In the genomic region with DNA sequence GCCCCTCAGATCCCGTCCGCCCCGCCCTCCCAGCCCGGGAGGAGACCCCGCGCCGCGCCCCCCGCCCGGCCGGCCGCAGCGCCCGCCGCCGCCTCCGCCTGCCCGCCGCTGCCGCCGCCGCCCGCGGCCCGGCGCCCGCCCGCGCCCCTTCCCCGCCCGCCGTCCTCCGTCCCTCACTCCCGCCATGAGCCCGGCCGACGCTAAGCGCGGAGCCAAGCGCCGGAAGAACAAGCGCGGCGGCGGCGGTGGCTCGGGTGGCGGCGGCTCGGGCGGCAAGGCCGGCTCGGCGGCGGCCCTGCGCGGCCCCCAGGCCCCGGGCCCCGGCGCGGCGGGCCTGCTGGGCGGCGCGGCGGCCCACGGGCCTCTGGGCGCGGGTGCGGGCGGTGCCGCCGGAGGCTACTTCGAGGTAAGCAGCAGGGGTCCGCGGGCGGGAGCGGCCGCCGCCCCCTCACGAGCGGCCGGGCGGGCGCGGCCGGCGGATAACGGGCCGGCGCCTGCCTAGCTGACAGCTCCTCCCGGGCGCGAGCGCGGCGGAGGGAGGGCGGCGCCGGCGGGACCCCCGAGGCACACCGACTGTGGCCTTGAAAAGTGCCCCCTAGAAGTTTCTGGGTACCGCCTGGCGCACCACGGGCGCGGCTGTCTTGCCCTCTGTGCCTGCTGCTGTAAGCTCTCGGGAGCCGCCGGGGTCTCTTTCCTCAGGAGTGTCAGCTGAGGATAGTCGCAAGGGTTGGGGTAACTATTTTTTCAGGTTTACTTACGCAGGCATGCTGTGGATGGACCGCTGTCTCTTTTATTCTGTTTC, we compare ENCODE assay signal across 8 mouse cellular contexts. TPM values are rescaled to one million over a fixed set of nuclear protein-coding genes. Genes with fewer than 3 reads are reported as not detected.
A peak's percentile ranks its signal among the peaks of the same experiment; 100 is the strongest.
DNase-seq lines count a peak whose midpoint lies in the region; ATAC-seq and TF ChIP-seq lines count a peak whose summit lies in the region.

No protein-coding gene starts in this region.

- H3K27ac ChIP-seq in limb, embryonic 15.5 days, result peak overlapping the region; percentile 85
- peak overlapping the region; percentile 85 for H3K27ac ChIP-seq in testis, adult 2 months (ENCODE audit: control insufficient read depth, insufficient read depth, low read depth, low read length)

- H3K4me3 ChIP-seq in megakaryocyte, embryonic 14.5 days (replicated peaks), result peak overlapping the region; percentile 97
- H3K4me3 ChIP-seq in limb, embryonic 15.5 days, result peak overlapping the region; percentile 86
- H3K4me3 ChIP-seq in myocyte, result peak overlapping the region; percentile 50
- H3K4me3 ChIP-seq in testis, adult 2 months (ENCODE audit: control insufficient read depth, low read depth, low read length), result peak overlapping the region; percentile 98

- peak overlapping the region; percentile 58 for H3K4me2 ChIP-seq in limb, embryonic 15.5 days
- H3K4me2 ChIP-seq in myocyte (ENCODE audit: low read depth), result peak overlapping the region; percentile 90

- H3K9ac ChIP-seq in limb, embryonic 15.5 days, result peak overlapping the region; percentile 96

- no peaks in the 10 kb centered on the region for H3K9me3 ChIP-seq in megakaryocyte, embryonic 14.5 days
- H3K9me3 ChIP-seq in limb, embryonic 15.5 days, result no peaks in the 10 kb centered on the region

- ATAC-seq in megakaryocyte, adult 5-6 weeks (ENCODE audit: poor library complexity, severe bottlenecking), result no peak
- no peak for ATAC-seq in limb, embryonic 15.5 days (ENCODE audit: insufficient number of reproducible peaks, low FRiP score, low TSS enrichment, low read depth)

- under 1% methylated on average over 54 of the region's 114 CpGs for WGBS in limb, embryonic 15.5 days

- peaks cover 41% of the 10 kb centered on the region for H3K4me1 ChIP-seq in megakaryocyte, embryonic 14.5 days
- H3K4me1 ChIP-seq in limb, embryonic 15.5 days, result peaks cover 18% of the 10 kb centered on the region
- H3K4me1 ChIP-seq in testis, adult 2 months (ENCODE audit: control insufficient read depth, insufficient read depth, low read length), result peaks cover 11% of the 10 kb centered on the region

- H3K79me2 ChIP-seq in myocyte (ENCODE audit: control insufficient read depth, insufficient read depth), result peaks cover 49% of the 10 kb centered on the region

- H3ac ChIP-seq in myocyte (ENCODE audit: control insufficient read depth, insufficient read length), result peak overlapping the region; percentile 93

- no peaks in the 10 kb centered on the region for H3K27me3 ChIP-seq in megakaryocyte, embryonic 14.5 days (replicated peaks)
- H3K27me3 ChIP-seq in limb, embryonic 15.5 days, result no peaks in the 10 kb centered on the region
- H3K27me3 ChIP-seq in myocyte (ENCODE audit: control insufficient read depth, insufficient read depth, insufficient read length), result no peaks in the 10 kb centered on the region
- no peaks in the 10 kb centered on the region for H3K27me3 ChIP-seq in testis, adult 2 months (ENCODE audit: control insufficient read depth, insufficient read depth, low read length)

- TF ChIP-seq POLR2A in myocyte (IDR thresholded peaks at IDR 0.05; ENCODE audit: insufficient read length, low read depth), result no peak
- no peak for TF ChIP-seq POLR2A in testis, adult 2 months (IDR thresholded peaks at IDR 0.05; ENCODE audit: control insufficient read depth, low read depth, low read length)

- TF ChIP-seq CTCF in testis, adult 2 months (IDR thresholded peaks at IDR 0.05; ENCODE audit: control insufficient read depth, insufficient read depth, insufficient replicate concordance, low read depth, low read length), result no peak

- H3K36me3 ChIP-seq in megakaryocyte, embryonic 14.5 days (replicated peaks; ENCODE audit: low read length), result peaks cover 9% of the 10 kb centered on the region
- no peaks in the 10 kb centered on the region; the same call in 1 of the 2 replicates for H3K36me3 ChIP-seq in limb, embryonic 15.5 days
- H3K36me3 ChIP-seq in myocyte (ENCODE audit: control insufficient read depth, insufficient read depth), result no peaks in the 10 kb centered on the region
- H3K36me3 ChIP-seq in testis, adult 2 months (ENCODE audit: control insufficient read depth, insufficient read depth, low read length), result no peaks in the 10 kb centered on the region

- peak; percentile 41 for DNase-seq in embryo, embryonic 9.5 days (ENCODE audit: extremely low spot score)
- peak; percentile 94 for DNase-seq in heart, adult 11 months
- peak; percentile 26 for DNase-seq in kidney, adult 18-20 months

TF ChIP-seq in myocyte, 11 proteins besides CTCF, POLR2A, EP300 and RAD21:
- TF ChIP-seq POLR2AphosphoS2 (IDR thresholded peaks at IDR 0.05; ENCODE audit: insufficient read length, low read depth) (no peak), MYOD1 (IDR thresholded peaks at IDR 0.05; ENCODE audit: control insufficient read depth in 1 of 3, insufficient read length in 2 of 3, low read depth in 2 of 3) (no peak), TCF3 (IDR thresholded peaks at IDR 0.05; ENCODE audit: insufficient read length, low read depth) (no peak), E2F4 (IDR thresholded peaks at IDR 0.05; ENCODE audit: insufficient read depth) (no peak), SRF (IDR thresholded peaks at IDR 0.05; ENCODE audit: control insufficient read depth, insufficient read length, low read depth) (no peak), CEBPB (IDR thresholded peaks at IDR 0.05; ENCODE audit: insufficient read depth, poor library complexity, severe bottlenecking) (no peak), MYOG (IDR thresholded peaks at IDR 0.05; ENCODE audit: control insufficient read depth in 1 of 3, insufficient read depth in 1 of 3, insufficient read length in 2 of 3, low read depth in 2 of 3) (no peak), TCF12 (IDR thresholded peaks at IDR 0.05; ENCODE audit: insufficient read depth, poor library complexity, severe bottlenecking) (no peak)

RNA-seq across cellular contexts. Expression of gene Fam193a, which starts 0.5 kb away (rescaled TPM):
- polyA plus RNA-seq in megakaryocyte, embryonic 14.5 days (2012; ENCODE audit: insufficient read depth, low replicate concordance), result 6.6 and 13.3 TPM in 2 replicates
- total RNA-seq in megakaryocyte, adult 5-6 weeks (2015), result 33.4 and 40.0 TPM in 2 replicates
- total RNA-seq in megakaryocyte, adult 5-6 weeks (2017), result 43.0 and 44.8 TPM in 2 replicates
- 11.4 and 12.3 TPM in 2 replicates for polyA plus RNA-seq in limb, embryonic 15.5 days (2015; fragmentation: Nextera tagmentation; extraction: Ambion mirVana)
- polyA plus RNA-seq in myocyte (2012; fragmentation: generic; extraction: Trizol), result 12.7 TPM
- 137 and 148 TPM in 2 replicates for polyA plus RNA-seq in testis, adult 2 months (2012; rRNA removed)

RNA-seq across cellular contexts. Expression of gene Rnf4, which starts 34.1 kb away (rescaled TPM):
- 6.2 and 26.8 TPM in 2 replicates for polyA plus RNA-seq in megakaryocyte, embryonic 14.5 days (2012; ENCODE audit: insufficient read depth, low replicate concordance)
- 75.7 and 86.1 TPM in 2 replicates for total RNA-seq in megakaryocyte, adult 5-6 weeks (2015)
- total RNA-seq in megakaryocyte, adult 5-6 weeks (2017), result 79.6 and 82.8 TPM in 2 replicates
- polyA plus RNA-seq in limb, embryonic 15.5 days (2015; fragmentation: Nextera tagmentation; extraction: Ambion mirVana), result 151 and 157 TPM in 2 replicates
- polyA plus RNA-seq in myocyte (2012; fragmentation: generic; extraction: Trizol), result 78.2 TPM
- polyA plus RNA-seq in testis, adult 2 months (2012; rRNA removed), result 82.2 and 102 TPM in 2 replicates

Comparison
In these comparisons a context has a peak if more than half of its experiments do, and no peak if none do; other contexts are left out.
1. DNase-seq: peak in every context shown above with its lines; median percentile 94 in heart, adult 11 months; 41 in embryo, embryonic 9.5 days; 26 in kidney, adult 18-20 months.